Mouse (Mus musculus): ENCODE results near the gene Dmac2. TPM values are rescaled to one million over a fixed set of nuclear protein-coding genes. Genes with fewer than 3 reads are reported as not detected.
A peak's percentile ranks its signal among the peaks of the same experiment; 100 is the strongest.

The Dmac2 gene
- total RNA-seq, 4 experiments from 2014 or later, result 32.4 to 38.1 (median 36.0) TPM

DNA sequence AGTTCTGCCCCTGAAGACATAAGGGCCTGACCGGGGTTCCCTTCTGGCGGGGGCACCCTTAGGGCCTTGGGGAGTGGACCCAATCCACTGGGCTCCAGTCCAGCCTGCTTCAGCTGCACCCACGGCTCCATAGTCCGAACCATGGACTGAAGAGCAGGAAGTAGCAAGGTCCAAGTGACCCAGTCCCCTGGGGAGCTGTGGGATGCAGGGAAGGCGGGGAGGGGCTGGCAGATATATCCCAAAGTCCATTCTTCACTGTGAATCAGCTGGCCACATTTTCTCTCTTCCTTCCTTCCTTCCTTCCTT, 3.6 kb upstream of the Dmac2 start, which contains the start of gene Erich4:
Erich4 (minus strand) TSS at position 187 of the 306 bp plus-strand sequence.
- DNase-seq (ENCODE audit: low spot score in 2 of 2), result no peak

GRCm38 (mm10) chr7:25617376-25618160, 1.6 kb upstream of the Dmac2 start:
- DNase-seq (ENCODE audit: low spot score in 2 of 2), result no peak

DNA sequence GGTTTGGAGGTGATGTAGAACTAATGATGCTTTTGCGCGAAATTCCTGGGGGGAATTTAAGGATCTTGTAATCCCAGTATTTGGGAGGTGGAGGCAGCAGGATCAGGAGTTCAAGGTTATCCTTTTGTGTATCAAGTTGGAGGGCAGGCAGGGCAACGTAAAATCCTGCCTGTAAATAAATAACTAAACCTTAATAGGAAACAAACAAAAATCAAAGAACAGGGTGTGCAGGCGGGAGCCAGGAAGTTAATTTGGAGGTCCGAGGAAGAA, 443 bp downstream of the Dmac2 start:
- DNase-seq (ENCODE audit: low spot score in 2 of 2), result no peak

GRCm38 (mm10) chr7:25620101-25620500, 887 bp downstream of the Dmac2 start:
- DNase-seq (ENCODE audit: low spot score in 2 of 2), result no peak

- no peak for DNase-seq (ENCODE audit: low spot score in 2 of 2)
These were observed 1.5 kb downstream of the Dmac2 start for GRCm38 (mm10) chr7:25620751-25621150.

- no peak for DNase-seq (ENCODE audit: low spot score in 2 of 2)
These were observed 4.7 kb downstream of the Dmac2 start for GRCm38 (mm10) chr7:25623857-25624370.

DNA sequence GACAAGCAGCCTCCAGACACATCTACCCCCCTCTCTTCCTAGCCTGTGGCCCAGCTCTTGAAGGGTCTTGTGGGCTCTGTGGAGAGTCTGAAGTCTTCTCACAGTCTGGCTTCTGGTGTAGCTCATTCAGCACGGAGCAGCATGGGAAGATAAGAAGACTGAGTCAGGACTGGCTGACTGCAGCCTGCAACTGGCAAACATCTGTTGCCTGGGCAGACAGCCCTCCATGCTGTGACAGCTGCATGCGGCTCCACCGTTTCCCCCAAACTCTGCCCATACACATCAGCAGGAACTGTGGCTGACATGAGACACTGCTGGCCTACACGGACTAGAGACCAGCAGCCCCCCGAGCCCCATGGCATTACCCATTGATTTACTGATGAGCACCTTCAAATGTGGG, 5.6 kb downstream of the Dmac2 start:
- DNase-seq (ENCODE audit: low spot score in 2 of 2), result no peak

DNA sequence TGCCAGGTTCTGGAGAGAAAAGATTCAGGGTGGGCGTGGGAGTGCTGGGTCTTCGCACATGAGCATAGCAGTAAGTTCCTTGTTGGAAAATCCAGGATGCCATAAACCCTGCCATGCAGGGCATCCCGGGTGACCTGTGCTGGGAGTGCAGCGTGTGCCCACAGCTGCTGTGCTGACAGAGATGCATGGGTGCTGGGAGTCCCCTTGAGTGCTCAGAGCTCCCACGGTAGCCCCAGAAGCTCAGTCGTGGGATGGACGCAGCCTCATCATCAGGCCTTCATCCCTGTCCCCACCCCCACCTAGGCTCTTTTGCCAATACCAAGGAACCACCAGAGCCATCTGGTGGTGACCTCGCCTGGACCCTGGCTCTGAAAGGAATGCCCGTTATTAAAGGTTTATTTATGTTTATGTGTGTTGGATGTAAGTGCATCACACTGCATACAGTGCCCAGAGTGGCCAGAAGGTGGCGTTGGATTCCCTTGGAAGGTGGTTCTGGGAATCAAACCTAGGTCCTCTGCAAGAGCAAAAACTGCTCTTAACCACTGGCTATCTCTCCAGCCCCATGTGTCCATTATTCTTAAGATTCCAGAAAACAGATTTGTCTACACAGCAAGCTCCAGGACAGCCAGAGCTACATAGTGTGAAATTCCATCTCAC, 6.5 kb downstream of the Dmac2 start:
- DNase-seq (ENCODE audit: low spot score in 2 of 2), result no peak

GRCm38 (mm10) chr7:25626509-25627430, 7.6 kb downstream of the Dmac2 start, which contains the start of gene B3gnt8:
Gene B3gnt8 (plus strand): TSS chr7:25626654.
- peak; percentile 32 to 64 for DNase-seq (ENCODE audit: low spot score in 2 of 2)

DNA sequence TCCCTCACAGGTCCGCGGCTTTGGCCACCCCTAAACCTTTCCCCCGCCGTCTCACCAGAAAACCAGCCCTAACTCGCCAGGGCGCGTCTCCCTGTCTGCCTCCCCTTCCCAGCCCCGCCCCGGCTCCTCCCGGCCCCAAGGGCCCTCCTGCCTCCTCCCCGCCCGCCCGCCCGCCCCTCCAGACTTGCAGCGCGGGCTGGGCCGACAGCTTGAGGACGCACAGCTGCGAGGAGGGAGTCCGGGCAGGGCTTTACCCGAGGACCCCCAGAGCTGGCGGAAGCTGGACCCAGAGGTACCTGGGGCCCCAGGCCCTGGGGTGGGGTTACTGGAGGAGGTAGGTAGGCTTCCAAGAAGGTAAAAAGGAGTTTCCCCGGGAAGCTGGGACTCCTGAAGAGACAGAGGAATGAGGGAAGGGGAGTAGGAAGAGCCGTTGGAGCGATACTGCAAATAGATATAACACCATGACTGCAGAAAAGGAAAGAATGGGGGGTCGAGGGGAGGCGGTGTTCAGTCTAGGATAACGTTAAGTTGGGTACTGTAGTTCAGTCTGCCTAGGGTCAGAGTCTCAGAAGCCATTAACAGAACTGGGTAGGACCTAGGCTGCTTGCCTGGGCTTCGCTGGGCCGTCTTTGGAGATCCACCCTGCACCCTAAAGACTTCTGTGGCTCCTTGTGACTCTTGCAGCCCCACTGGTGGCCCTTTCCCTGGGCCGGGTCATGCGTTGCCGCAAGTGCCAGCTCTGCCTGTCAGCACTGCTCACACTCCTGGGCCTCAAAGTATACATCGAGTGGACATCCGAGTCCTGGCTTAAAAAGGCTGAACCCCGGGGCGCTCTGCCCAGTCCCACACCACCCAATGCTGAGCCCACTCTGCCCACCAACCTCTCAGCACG, 8.5 kb downstream of the Dmac2 start:
- DNase-seq (ENCODE audit: low spot score in 2 of 2), result peak; percentile 38 to 60

GRCm38 (mm10) chr7:25628323-25628620, 9.1 kb downstream of the Dmac2 start:
- no peak for DNase-seq (ENCODE audit: low spot score in 2 of 2)

- DNase-seq (ENCODE audit: low spot score in 2 of 2), result no peak
These were observed 13.5 kb downstream of the Dmac2 start for GRCm38 (mm10) chr7:25632679-25633078.

DNA sequence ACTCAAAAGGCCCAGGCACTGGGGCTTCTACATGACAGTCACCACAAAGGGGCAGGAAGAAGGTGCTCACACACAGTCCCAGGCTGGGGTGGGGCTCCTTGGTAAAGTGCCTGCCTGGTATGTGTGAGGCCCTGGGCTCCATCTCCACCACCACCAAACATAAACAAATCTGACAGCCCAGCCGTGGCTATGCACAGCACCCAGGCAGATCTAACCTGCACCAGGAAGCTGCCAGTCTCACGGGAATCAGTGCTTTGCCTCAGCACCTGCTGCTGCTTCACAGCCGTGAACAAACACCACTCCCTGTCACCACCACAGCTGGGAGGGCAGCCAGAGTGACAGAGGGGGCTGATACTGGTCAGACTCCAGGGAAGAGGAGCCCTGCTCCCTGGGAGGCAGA, 17.2 kb downstream of the Dmac2 start:
- no peak for DNase-seq (ENCODE audit: low spot score in 2 of 2)

DNA sequence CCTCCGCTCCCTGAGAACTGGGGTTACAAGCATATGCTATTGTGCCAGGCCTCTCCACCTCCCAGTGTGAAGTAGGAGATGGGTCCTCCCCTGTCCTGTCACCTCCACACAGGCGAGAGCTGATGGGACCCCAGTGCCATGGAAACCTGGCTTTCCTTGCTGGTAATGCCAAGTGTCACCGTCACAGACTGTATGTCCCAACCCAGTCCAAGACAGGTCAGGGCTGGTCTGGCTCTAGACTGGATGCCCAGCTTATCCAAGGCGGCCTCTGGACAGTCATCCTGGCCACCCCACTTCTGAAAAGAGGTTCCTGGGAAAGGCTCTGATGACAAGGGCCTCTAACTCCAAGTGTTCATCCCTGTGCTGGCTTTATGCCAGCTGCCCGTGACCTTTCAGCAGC, 17.9 kb downstream of the Dmac2 start:
- DNase-seq (ENCODE audit: low spot score in 2 of 2), result no peak

DNA sequence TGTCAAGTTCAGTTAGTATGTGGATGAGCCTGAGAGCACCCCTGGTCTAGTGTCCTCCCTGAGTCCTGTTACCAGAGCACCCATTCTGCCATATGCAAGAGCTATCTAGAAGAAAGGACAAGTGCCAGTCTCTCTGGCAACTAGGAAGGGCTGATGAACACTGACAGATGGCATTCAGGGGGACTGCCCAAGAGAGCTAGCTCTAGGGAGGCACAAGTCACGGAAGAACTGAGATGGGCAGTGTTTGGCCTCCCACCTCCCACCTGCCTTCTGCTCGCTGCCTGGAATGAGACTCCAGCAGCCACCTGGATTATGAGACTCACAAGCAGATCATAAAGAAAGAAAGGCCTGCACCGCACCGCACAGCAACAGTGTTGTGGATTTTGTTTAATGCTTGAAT, 20.5 kb downstream of the Dmac2 start:
- DNase-seq (ENCODE audit: low spot score in 2 of 2), result no peak

DNA sequence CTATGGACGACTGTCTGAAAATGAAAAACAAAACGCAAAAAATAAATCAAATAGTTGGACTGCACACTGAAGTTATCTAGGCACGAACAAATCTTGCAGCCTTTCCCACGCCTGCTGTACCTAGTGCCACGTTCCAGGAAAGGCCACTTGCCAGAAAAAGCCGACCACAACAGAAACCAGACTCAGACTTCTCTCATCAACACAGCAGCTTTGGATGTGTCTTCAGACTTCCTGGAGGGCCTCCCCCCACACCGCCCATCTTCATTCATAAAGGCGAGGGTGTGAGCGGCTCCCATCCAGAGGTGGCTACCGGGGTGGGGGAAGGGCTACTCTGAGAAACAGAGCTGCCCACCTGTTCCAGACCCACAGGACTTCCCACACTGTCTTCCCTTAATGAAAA, 24.9 kb downstream of the Dmac2 start:
- DNase-seq (ENCODE audit: low spot score in 2 of 2), result no peak

- no peak for DNase-seq (ENCODE audit: low spot score in 2 of 2)
These were observed 25.4 kb downstream of the Dmac2 start for GRCm38 (mm10) chr7:25644631-25645030.

DNA sequence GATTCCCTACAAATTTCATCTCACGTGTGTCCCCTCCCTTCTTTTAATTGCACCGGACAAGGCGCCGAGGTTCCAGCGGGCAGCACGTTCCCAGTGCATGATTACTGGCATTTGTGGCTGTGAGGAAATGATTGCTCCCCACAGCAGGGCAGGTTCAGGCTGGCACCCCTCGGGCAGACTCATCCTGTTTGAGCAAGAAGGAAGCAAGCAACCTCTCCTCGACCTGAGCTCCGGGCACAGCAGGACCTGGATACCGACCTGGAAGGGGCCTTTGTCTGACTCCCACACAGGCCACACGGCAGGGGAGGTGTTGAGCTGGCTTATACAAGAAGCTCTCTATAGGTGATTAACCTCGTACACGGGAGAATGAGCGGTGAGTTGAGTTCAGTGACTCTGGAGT, 25.9 kb downstream of the Dmac2 start:
- DNase-seq (ENCODE audit: low spot score in 2 of 2), result no peak

- DNase-seq (ENCODE audit: low spot score in 2 of 2), result no peak
These were observed 28.4 kb downstream of the Dmac2 start for GRCm38 (mm10) chr7:25647574-25648123.

- DNase-seq (ENCODE audit: low spot score in 2 of 2), result no peak
These were observed 30.6 kb downstream of the Dmac2 start for GRCm38 (mm10) chr7:25649839-25650238.

- no peak for DNase-seq (ENCODE audit: low spot score in 2 of 2)
These were observed 32.1 kb downstream of the Dmac2 start for GRCm38 (mm10) chr7:25651281-25651680.

All from gastrocnemius, adult 8-10 months (tissue).